Mouse (Mus musculus) ES-E14 (cell line): ENCODE results near the gene Tnks2. TPM values are rescaled to one million over a fixed set of nuclear protein-coding genes. Genes with fewer than 3 reads are reported as not detected.

Experiments
- DNase-seq: peaks from one replicate; pipeline ENCODE4 v3.0.0-alpha.2; 2013; ENCODE audit warnings: low read depth, low spot score
- H3K27ac ChIP-seq: 2 replicates; pipeline ENCODE4 v1.5.1; 2012; ENCODE audit warnings: low read depth, mild to moderate bottlenecking, low read length, moderate library complexity, mixed read lengths; ENCODE audit not compliant: poor library complexity, insufficient read depth, severe bottlenecking
- H3K36me3 ChIP-seq: 2 replicates; pipeline ENCODE4 v1.6.1; 2012; ENCODE audit warnings: mild to moderate bottlenecking, low read length, moderate library complexity, mixed read lengths; ENCODE audit not compliant: control insufficient read depth, poor library complexity, insufficient read depth, severe bottlenecking
- H3K4me1 ChIP-seq, 2 experiments: fragments of 150-350 bp in 1 of 2; sonication (generic) in 1 of 2; 2 replicates each; pipeline ENCODE4 v1.6.1; 2012; ENCODE audit warnings: low read length in 2 of 2, mild to moderate bottlenecking in 1 of 2, mixed read lengths in 1 of 2; ENCODE audit not compliant: control insufficient read depth in 2 of 2, insufficient read depth in 2 of 2, poor library complexity in 1 of 2
- H3K4me3 ChIP-seq, 2 experiments: fragments of 150-350 bp in 1 of 2; sonication (generic) in 1 of 2; 2 replicates each; pipeline ENCODE4 v1.5.1; 2012; ENCODE audit warnings: low read length in 2 of 2, low read depth in 1 of 2, mild to moderate bottlenecking in 1 of 2, mixed read lengths in 1 of 2; ENCODE audit not compliant: insufficient read depth in 1 of 2, poor library complexity in 1 of 2, severe bottlenecking in 1 of 2
- H3K9ac ChIP-seq: 2 replicates; pipeline ENCODE4 v1.6.1; 2012; ENCODE audit warnings: low read depth, mild to moderate bottlenecking, low read length, mixed read lengths; ENCODE audit not compliant: poor library complexity, insufficient read depth, severe bottlenecking
- H3K9me3 ChIP-seq: fragments of 150-350 bp; sonication (generic); 2 replicates; pipeline ENCODE4 v1.6.1; 2012; ENCODE audit warnings: low read depth, mild to moderate bottlenecking, low read length; ENCODE audit not compliant: control insufficient read depth, insufficient read depth
- CHD2 ChIP-seq: IDR thresholded peaks from 2 replicates; pipeline ENCODE4 v1.6.1; 2014; ENCODE audit warnings: mild to moderate bottlenecking, low read depth, low read length, inconsistent platforms
- HCFC1 ChIP-seq: IDR thresholded peaks from 2 replicates; pipeline ENCODE4 v1.6.1; 2012; ENCODE audit warnings: low read length, inconsistent platforms, borderline replicate concordance; ENCODE audit not compliant: insufficient read depth
- MAFK ChIP-seq: IDR thresholded peaks from 2 replicates; pipeline ENCODE4 v1.6.1; 2014; ENCODE audit warnings: mild to moderate bottlenecking, low read depth, low read length, inconsistent platforms; ENCODE audit not compliant: insufficient read depth
- ZC3H11A ChIP-seq: IDR thresholded peaks from 2 replicates; pipeline ENCODE4 v1.6.1; 2012; ENCODE audit warnings: low read depth, mild to moderate bottlenecking, inconsistent platforms, low read length, borderline replicate concordance
- ZNF384 ChIP-seq: IDR thresholded peaks from 2 replicates; pipeline ENCODE4 v1.6.1; 2012; ENCODE audit warnings: low read depth, low read length, inconsistent platforms
- in situ Hi-C, 2 experiments: fragments of 600-800 bp; cut with MboI; formaldehyde crosslinking; loops; one replicate each; pipeline ENCODE4 v1.15.1; 2025; ENCODE audit warnings: low sequenced_read_pairs in 2 of 2, inconsistent platforms in 1 of 2; ENCODE audit not compliant: unreplicated experiment in 2 of 2
- total RNA-seq: library from RNA; depleted of rRNA; stranded (reverse); fragments of 300-350 nt; gene quantifications from 2 replicates; pipeline ENCODE4 v1.2.3, GENCODE M21; 2012

Tnks2 gene
- total RNA-seq, 1 experiment: 289 TPM

- in situ Hi-C loops: no loop called here
- TF ChIP-seq HCFC1 (no peak), ZNF384 (no peak), ZC3H11A (no peak), CHD2 (no peak), MAFK (no peak)
- DNase-seq: no peak
Observed at GRCm38 (mm10) chr19:36809476-36810168, 24.4 kb upstream of the Tnks2 start.

GRCm38 (mm10) chr19:36812011-36812410 is 22.0 kb upstream of the Tnks2 start:
- DNase-seq: no peak
- H3K9ac ChIP-seq: no peak overlapping the region
- in situ Hi-C loops: no loop called here
- no peaks in the 10 kb centered on the region for H3K9me3 ChIP-seq
- H3K27ac ChIP-seq: no peak overlapping the region
- H3K4me1 ChIP-seq: peaks cover 0 to 2% of the 10 kb centered on the region in 2 experiments; a peak in 1 of 4 replicates
- no peaks in the 10 kb centered on the region for H3K36me3 ChIP-seq
- TF ChIP-seq ZC3H11A: no peak
- TF ChIP-seq CHD2: no peak
- no peak for TF ChIP-seq HCFC1
- TF ChIP-seq MAFK: no peak
- TF ChIP-seq ZNF384: no peak
- H3K4me3 ChIP-seq: no peak overlapping the region

More at GRCm38 (mm10) chr19:36809476-36810168, 24.4 kb upstream of the Tnks2 start:
- H3K36me3 ChIP-seq: no peaks in the 10 kb centered on the region
- H3K9me3 ChIP-seq: no peaks in the 10 kb centered on the region
- H3K27ac ChIP-seq: no peak overlapping the region
- no peaks in the 10 kb centered on the region for H3K4me1 ChIP-seq
- no peak overlapping the region for H3K4me3 ChIP-seq
- H3K9ac ChIP-seq: no peak overlapping the region

- peak; percentile 40 for DNase-seq
- peak overlapping the region; percentile 28; the same call in 1 of the 2 replicates for H3K9ac ChIP-seq
Observed at GRCm38 (mm10) chr19:36815396-36816271, 18.4 kb upstream of the Tnks2 start.

GRCm38 (mm10) chr19:36818141-36818885 is 15.7 kb upstream of the Tnks2 start:
- peak overlapping the region; percentile 26; the same call in 1 of the 2 replicates for H3K9ac ChIP-seq
- no peaks in the 10 kb centered on the region for H3K36me3 ChIP-seq
- H3K4me3 ChIP-seq: peak overlapping the region; percentile 43 to 55
- H3K4me1 ChIP-seq: peaks cover 0 to 2% of the 10 kb centered on the region in 2 experiments; a peak in 1 of 4 replicates
- no peaks in the 10 kb centered on the region for H3K9me3 ChIP-seq
- in situ Hi-C loops: no loop called here
- no peak overlapping the region for H3K27ac ChIP-seq
- no peak for DNase-seq
- TF ChIP-seq CHD2 (no peak), ZC3H11A (no peak), MAFK (no peak)

More at GRCm38 (mm10) chr19:36815396-36816271, 18.4 kb upstream of the Tnks2 start:
- in situ Hi-C loops: no loop called here
- no peaks in the 10 kb centered on the region for H3K9me3 ChIP-seq
- peak overlapping the region; percentile 45 to 63 for H3K4me3 ChIP-seq
- no peak overlapping the region for H3K27ac ChIP-seq
- no peaks in the 10 kb centered on the region for H3K36me3 ChIP-seq
- peaks cover 0 to 2% of the 10 kb centered on the region in 2 experiments; a peak in 1 of 4 replicates for H3K4me1 ChIP-seq
- TF ChIP-seq HCFC1 (no peak), ZNF384 (0 out of 2 replicates have a peak, but pooled peaks have one; percentile 8), MAFK (peak; percentile 78)
